Mouse (Mus musculus) heart, embryonic 11.5 days (tissue): ENCODE results near the gene Fosb. TPM values are rescaled to one million over a fixed set of nuclear protein-coding genes. Genes with fewer than 3 reads are reported as not detected.
"Not testable (repeated sequence)": the region's sequence is repeated elsewhere in the genome, so short reads cannot be mapped to it uniquely, and the experiment has no call there.

ENCODE experiments used
- ATAC-seq: fragments of 200-750 bp; cut with Nextera tagmentation; replicated peaks from 2 replicates; pipeline ENCODE4 v1.8.0; 2017; ENCODE audit warnings: moderate library complexity; ENCODE audit not compliant: insufficient number of reproducible peaks, low FRiP score, low TSS enrichment
- H3K27ac ChIP-seq: fragments of 300-500 bp; sonication (generic); 2 replicates; pipeline ENCODE4 v1.5.1; 2014; ENCODE audit warnings: mild to moderate bottlenecking, low read depth, low read length
- H3K27me3 ChIP-seq: fragments of 300-500 bp; sonication (generic); 2 replicates; pipeline ENCODE4 v1.6.1; 2014; ENCODE audit warnings: mild to moderate bottlenecking, low read length, mixed read lengths; ENCODE audit not compliant: control insufficient read depth, insufficient read depth
- H3K36me3 ChIP-seq: fragments of 300-500 bp; sonication (generic); 2 replicates; pipeline ENCODE4 v1.6.1; 2014; ENCODE audit warnings: mild to moderate bottlenecking, low read length, moderate library complexity, mixed read lengths; ENCODE audit not compliant: control insufficient read depth, insufficient read depth
- H3K4me1 ChIP-seq: fragments of 300-500 bp; sonication (generic); 2 replicates; pipeline ENCODE4 v1.6.1; 2014; ENCODE audit warnings: low read length; ENCODE audit not compliant: control insufficient read depth, insufficient read depth
- H3K4me2 ChIP-seq: fragments of 300-500 bp; sonication (generic); 2 replicates; pipeline ENCODE4 v1.6.1; 2014; ENCODE audit warnings: mild to moderate bottlenecking, moderate library complexity
- H3K4me3 ChIP-seq: fragments of 300-500 bp; sonication (generic); 2 replicates; pipeline ENCODE4 v1.5.1; 2014; ENCODE audit warnings: low read depth, low read length
- H3K9ac ChIP-seq: fragments of 300-500 bp; sonication (generic); 2 replicates; pipeline ENCODE4 v1.6.1; 2014; ENCODE audit warnings: mild to moderate bottlenecking, low read depth, low read length, moderate library complexity
- H3K9me3 ChIP-seq: fragments of 300-500 bp; sonication (generic); replicated peaks from 2 replicates; pipeline ENCODE4 v1.6.1; 2016; ENCODE audit warnings: low read length; ENCODE audit not compliant: control insufficient read depth
- WGBS: fragments of 180-500 bp; shearing (Covaris S2); extraction: QIAGEN DNeasy Blood & Tissue Kit; methylation state at CpG from one replicate; pipeline ENCODE4 v1.1.7; 2014; ENCODE audit not compliant: insufficient replicate concordance; 5-methylcytosine and 5-hydroxymethylcytosine counted together
- polyA plus RNA-seq: library from polyadenylated mRNA; unstranded; fragments of >200 nt; fragmentation: Nextera tagmentation; extraction: Ambion mirVana; gene quantifications from 2 replicates; pipeline ENCODE4 v1.2.1, GENCODE M21; 2014

Fosb gene
- polyA plus RNA-seq, 1 experiment from 2014 or later: 0.17 TPM

DNA sequence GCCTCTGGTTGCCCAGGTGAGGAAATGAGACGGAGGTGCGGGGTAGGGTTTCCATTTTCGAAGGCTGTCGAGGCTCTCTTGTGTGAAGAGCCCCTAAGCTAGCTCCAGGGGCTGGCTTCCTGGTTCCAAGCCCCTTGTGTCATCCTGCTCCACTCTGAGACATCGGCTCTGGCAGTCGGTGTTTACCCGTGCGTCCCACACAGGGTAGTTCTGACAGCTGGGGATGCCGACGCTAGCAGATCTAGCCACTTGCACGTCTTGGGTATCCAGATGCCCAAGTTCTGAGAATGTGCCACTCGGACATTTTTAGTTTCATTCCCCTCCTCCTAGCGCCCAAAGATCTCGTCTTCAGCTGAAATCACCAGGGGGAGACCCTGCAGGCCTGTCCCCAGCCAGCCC lies 26.4 kb downstream of the Fosb start:
- no peak overlapping the region for H3K4me3 ChIP-seq
- peaks cover 44% of the 10 kb centered on the region for H3K27me3 ChIP-seq
- no peak overlapping the region for H3K27ac ChIP-seq
- peaks cover 4% of the 10 kb centered on the region; the same call in 1 of the 2 replicates for H3K4me1 ChIP-seq
- 35% methylated on average over 14 of the region's 14 CpGs for WGBS
- no peak for ATAC-seq
- no peaks in the 10 kb centered on the region for H3K9me3 ChIP-seq
- H3K9ac ChIP-seq: no peak overlapping the region
- H3K36me3 ChIP-seq: no peaks in the 10 kb centered on the region
- peak overlapping the region; percentile 71 for H3K4me2 ChIP-seq

- Histone ChIP-seq H3K36me3 (no peaks in the 10 kb centered on the region), H3K27ac (no peak overlapping the region), H3K9ac (peak overlapping the region; percentile 2; the same call in 1 of the 2 replicates), H3K27me3 (peaks cover 49% of the 10 kb centered on the region), H3K9me3 (no peaks in the 10 kb centered on the region), H3K4me2 (peak overlapping the region; percentile 71), H3K4me3 (peak overlapping the region; percentile 40), H3K4me1 (peaks cover 4% of the 10 kb centered on the region; the same call in 1 of the 2 replicates)
- peak; percentile 37 for ATAC-seq
- 3% methylated on average over 35 of the region's 35 CpGs for WGBS
Measured at GRCm38 (mm10) chr7:19282791-19283405, 27.0 kb downstream of the Fosb start.

GRCm38 (mm10) chr7:19282385-19282784 lies 27.5 kb downstream of the Fosb start, which contains the start of gene Rtn2:
Rtn2 (plus strand) TSS chr7:19282624.
- H3K36me3 ChIP-seq: no peaks in the 10 kb centered on the region
- peaks cover 4% of the 10 kb centered on the region; the same call in 1 of the 2 replicates for H3K4me1 ChIP-seq
- peak within 1 kb of the TSS; percentile 71 for H3K4me2 ChIP-seq
- no peaks in the 10 kb centered on the region for H3K9me3 ChIP-seq
- peak within 1 kb of the TSS; percentile 2; the same call in 1 of the 2 replicates for H3K9ac ChIP-seq
- WGBS: 1% methylated on average over 37 of the region's 37 CpGs
- H3K4me3 ChIP-seq: peak within 1 kb of the TSS; percentile 40
- H3K27ac ChIP-seq: no peak within 1 kb of the TSS
- ATAC-seq: peak; percentile 80
- peaks cover 54% of the 10 kb centered on the region for H3K27me3 ChIP-seq

- not testable (repeated sequence) for H3K36me3 ChIP-seq, H3K4me1 ChIP-seq, H3K9me3 ChIP-seq, ATAC-seq, H3K27ac ChIP-seq, H3K9ac ChIP-seq
- peaks cover 55% of the 10 kb centered on the region for H3K27me3 ChIP-seq
- peak overlapping the region; percentile 40 for H3K4me3 ChIP-seq
- peak overlapping the region; percentile 71 for H3K4me2 ChIP-seq
- 33% methylated on average over 6 of the region's 6 CpGs for WGBS
Measured at GRCm38 (mm10) chr7:19281680-19282304, 28.1 kb downstream of the Fosb start.

- Histone ChIP-seq H3K4me2 (peak within 1 kb of the TSS; percentile 62), H3K27me3 (peaks cover 55% of the 10 kb centered on the region), H3K36me3 (no peaks in the 10 kb centered on the region), H3K27ac (no peak within 1 kb of the TSS), H3K9me3 (no peaks in the 10 kb centered on the region), H3K4me1 (peaks cover 4% of the 10 kb centered on the region; the same call in 1 of the 2 replicates), H3K9ac (no peak within 1 kb of the TSS), H3K4me3 (peak within 1 kb of the TSS; percentile 39)
- ATAC-seq: no peak
- 1% methylated on average over 46 of the region's 46 CpGs for WGBS
Measured at GRCm38 (mm10) chr7:19279581-19280114, 30.2 kb downstream of the Fosb start, which contains the start of gene Ppm1n. Ppm1n (minus strand) TSS chr7:19280064.

DNA sequence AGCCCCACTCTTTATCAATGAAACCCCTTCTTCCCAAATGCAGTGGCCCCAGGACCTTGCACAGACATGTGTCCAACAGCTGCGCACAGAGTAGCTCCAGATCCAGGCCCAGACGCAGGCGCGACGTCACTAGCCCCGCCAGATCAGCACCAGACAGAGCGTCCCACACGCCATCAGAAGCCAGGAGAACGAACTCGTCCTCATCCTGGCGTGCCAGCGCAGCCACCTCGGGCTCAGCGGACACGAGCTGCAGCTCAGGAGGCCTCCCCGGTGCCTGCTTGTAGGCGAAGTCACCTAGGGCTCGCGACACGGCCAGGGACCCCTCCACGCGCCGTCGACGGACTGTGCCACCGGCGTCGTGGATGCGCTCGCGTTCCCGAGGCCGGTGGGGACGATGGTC lies 30.8 kb downstream of the Fosb start:
- Histone ChIP-seq H3K27me3 (peaks cover 55% of the 10 kb centered on the region), H3K4me1 (peaks cover 4% of the 10 kb centered on the region; the same call in 1 of the 2 replicates), H3K4me2 (peak overlapping the region; percentile 62), H3K9me3 (no peaks in the 10 kb centered on the region), H3K4me3 (peak overlapping the region; percentile 39), H3K27ac (no peak overlapping the region), H3K9ac (no peak overlapping the region), H3K36me3 (no peaks in the 10 kb centered on the region)
- ATAC-seq: no peak
- WGBS: 3% methylated on average over 34 of the region's 34 CpGs

- no peak overlapping the region for H3K4me2 ChIP-seq
- ATAC-seq: no peak
- no peaks in the 10 kb centered on the region for H3K9me3 ChIP-seq
- H3K27ac ChIP-seq: no peak overlapping the region
- H3K4me3 ChIP-seq: no peak overlapping the region
- H3K9ac ChIP-seq: no peak overlapping the region
- no peaks in the 10 kb centered on the region for H3K36me3 ChIP-seq
- peaks cover 39% of the 10 kb centered on the region for H3K27me3 ChIP-seq
- WGBS: 49% methylated on average over 4 of the region's 4 CpGs
- peaks cover 4% of the 10 kb centered on the region; the same call in 1 of the 2 replicates for H3K4me1 ChIP-seq
Measured at GRCm38 (mm10) chr7:19276253-19276652, 33.6 kb downstream of the Fosb start.

DNA sequence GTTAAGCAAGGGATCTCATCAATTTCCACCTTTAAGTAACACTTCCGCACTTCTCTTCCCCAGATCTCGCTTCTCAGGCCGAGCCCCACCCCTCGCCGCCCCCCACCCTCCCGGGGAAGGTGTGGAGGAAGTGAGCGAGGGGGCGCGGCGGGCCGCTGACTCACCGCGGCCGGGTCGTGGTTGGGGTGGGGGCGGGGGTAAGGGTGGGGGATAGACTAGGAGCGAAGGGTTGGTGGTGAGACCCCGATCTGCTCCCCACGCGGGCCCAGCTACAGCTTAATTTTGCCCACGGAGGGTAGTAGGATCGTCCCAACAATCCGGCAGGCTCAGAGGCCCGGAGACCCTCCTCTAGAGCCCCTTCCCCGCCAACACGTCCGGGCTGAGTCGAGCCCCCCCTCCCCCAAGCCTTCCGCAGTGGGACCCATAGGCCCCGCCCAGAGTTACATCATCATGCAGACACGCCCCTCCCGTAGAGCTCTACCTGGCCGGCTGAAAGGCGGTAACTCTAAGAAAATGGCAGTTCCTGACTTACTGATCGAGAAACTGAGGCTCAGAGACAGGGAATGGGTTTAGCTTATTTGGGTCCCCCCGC lies 37.6 kb downstream of the Fosb start:
- H3K4me1 ChIP-seq: peaks cover 21% of the 10 kb centered on the region
- H3K27ac ChIP-seq: peak overlapping the region; percentile 98
- peak overlapping the region; percentile 95 for H3K4me3 ChIP-seq
- H3K4me2 ChIP-seq: peak overlapping the region; percentile 86
- H3K9ac ChIP-seq: peak overlapping the region; percentile 98
- no peaks in the 10 kb centered on the region for H3K9me3 ChIP-seq
- H3K36me3 ChIP-seq: no peaks in the 10 kb centered on the region
- H3K27me3 ChIP-seq: no peaks in the 10 kb centered on the region; the same call in 1 of the 2 replicates
- WGBS: under 1% methylated on average over 36 of the region's 36 CpGs
- peak; percentile 60 for ATAC-seq
